ENCODE assay signal across 8 mouse cellular contexts in genomic region chr10:81328386-81328785, GRCm38 (mm10). TPM values are rescaled to one million over a fixed set of nuclear protein-coding genes. Genes with fewer than 3 reads are reported as not detected.
A peak's percentile ranks its signal among the peaks of the same experiment; 100 is the strongest.
DNase-seq lines count a peak whose midpoint lies in the region; ATAC-seq lines count a peak whose summit lies in the region.

Gene Tbxa2r (plus strand): TSS chr10:81328731.

- H3K36me3 ChIP-seq in embryonic facial prominence, embryonic 13.5 days = peaks cover 40% of the 10 kb centered on the region
- peaks cover 40% of the 10 kb centered on the region for H3K36me3 ChIP-seq in limb, embryonic 12.5 days
- peaks cover 31% of the 10 kb centered on the region for H3K36me3 ChIP-seq in midbrain, embryonic 16.5 days (ENCODE audit: control insufficient read depth, insufficient read depth, low read length)

- H3K27me3 ChIP-seq in embryonic facial prominence, embryonic 13.5 days = peaks cover 19% of the 10 kb centered on the region
- H3K27me3 ChIP-seq in limb, embryonic 12.5 days = peaks cover 24% of the 10 kb centered on the region
- H3K27me3 ChIP-seq in midbrain, embryonic 16.5 days (ENCODE audit: control insufficient read depth, insufficient read depth, low read depth, low read length) = peaks cover 16% of the 10 kb centered on the region

- WGBS in embryonic facial prominence, embryonic 13.5 days = 15% methylated on average over 10 of the region's 10 CpGs
- WGBS in limb, embryonic 12.5 days = 9% methylated on average over 10 of the region's 10 CpGs
- WGBS in midbrain, embryonic 16.5 days = 21% methylated on average over 4 of the region's 10 CpGs

- DNase-seq in embryo, embryonic 10 days (ENCODE audit: low spot score) = peak; percentile 64
- DNase-seq in embryo, embryonic 9.5 days (ENCODE audit: extremely low spot score) = no peak
- DNase-seq in cerebellum, adult 11-12 months = no peak

- H3K9me3 ChIP-seq in embryonic facial prominence, embryonic 13.5 days = no peaks in the 10 kb centered on the region
- H3K9me3 ChIP-seq in limb, embryonic 12.5 days = no peaks in the 10 kb centered on the region
- H3K9me3 ChIP-seq in midbrain, embryonic 16.5 days (replicated peaks; ENCODE audit: control insufficient read depth, low read length, poor library complexity, severe bottlenecking) = no peaks in the 10 kb centered on the region

- peak within 1 kb of the TSS; percentile 12; the same call in 1 of the 2 replicates for H3K4me3 ChIP-seq in embryonic facial prominence, embryonic 13.5 days
- no peak within 1 kb of the TSS for H3K4me3 ChIP-seq in limb, embryonic 12.5 days (replicated peaks)
- no peak within 1 kb of the TSS for H3K4me3 ChIP-seq in midbrain, embryonic 16.5 days (ENCODE audit: low read depth, low read length)

- peak within 1 kb of the TSS; percentile 91 for H3K27ac ChIP-seq in embryonic facial prominence, embryonic 13.5 days
- peak within 1 kb of the TSS; percentile 74 for H3K27ac ChIP-seq in limb, embryonic 12.5 days
- no peak within 1 kb of the TSS for H3K27ac ChIP-seq in midbrain, embryonic 16.5 days (ENCODE audit: low read length)

- H3K4me2 ChIP-seq in embryonic facial prominence, embryonic 13.5 days = peak within 1 kb of the TSS; percentile 35
- no peak within 1 kb of the TSS for H3K4me2 ChIP-seq in limb, embryonic 12.5 days
- no peak within 1 kb of the TSS for H3K4me2 ChIP-seq in midbrain, embryonic 16.5 days (ENCODE audit: low read length)

- H3K9ac ChIP-seq in embryonic facial prominence, embryonic 13.5 days = peak within 1 kb of the TSS; percentile 58
- peak within 1 kb of the TSS; percentile 24 for H3K9ac ChIP-seq in limb, embryonic 12.5 days (replicated peaks)
- 0 out of 2 replicates have a peak within 1 kb of the TSS, but pooled peaks have one; percentile 20 for H3K9ac ChIP-seq in midbrain, embryonic 16.5 days (ENCODE audit: low read depth, low read length)

- H3K4me1 ChIP-seq in embryonic facial prominence, embryonic 13.5 days = peaks cover 35% of the 10 kb centered on the region
- peaks cover 23% of the 10 kb centered on the region for H3K4me1 ChIP-seq in limb, embryonic 12.5 days (replicated peaks)
- no peaks in the 10 kb centered on the region for H3K4me1 ChIP-seq in midbrain, embryonic 16.5 days (ENCODE audit: control insufficient read depth, insufficient read depth, low read length)

- no peak for ATAC-seq in embryonic facial prominence, embryonic 13.5 days (ENCODE audit: insufficient number of reproducible peaks, insufficient read depth, low FRiP score, low TSS enrichment, low read depth)
- ATAC-seq in hematopoietic stem cell, adult 5-6 weeks (replicated peaks in 1 of 2; ENCODE audit: insufficient read depth in 1 of 2, low FRiP score in 2 of 2, low TSS enrichment in 1 of 2, low read depth in 1 of 2, poor library complexity in 2 of 2, severe bottlenecking in 2 of 2) = peak; percentile 22 to 47; a peak in 1 of 4 replicates
- ATAC-seq in limb, embryonic 12.5 days (ENCODE audit: insufficient number of reproducible peaks, insufficient read depth, low FRiP score, low TSS enrichment, low read depth) = no peak
- no peak for ATAC-seq in midbrain, embryonic 16.5 days
- no peak for ATAC-seq in monocyte, adult 5-6 weeks (replicated peaks; ENCODE audit: insufficient number of reproducible peaks, low FRiP score, low TSS enrichment, poor library complexity, severe bottlenecking)

RNA-seq across cellular contexts. Expression of gene Tbxa2r, which starts in this region (rescaled TPM):
- 7.1 and 7.3 TPM in 2 replicates for polyA plus RNA-seq in embryonic facial prominence, embryonic 13.5 days (2015; fragmentation: Nextera tagmentation; extraction: Ambion mirVana)
- total RNA-seq in hematopoietic stem cell, adult 5-6 weeks (2017) = 3.0 and 4.6 TPM in 2 replicates
- polyA plus RNA-seq in limb, embryonic 12.5 days (2016; fragmentation: Nextera tagmentation; extraction: Ambion mirVana) = 2.2 and 2.6 TPM in 2 replicates
- 4.8 and 5.2 TPM in 2 replicates for polyA plus RNA-seq in midbrain, embryonic 16.5 days (2015; fragmentation: Nextera tagmentation; extraction: Ambion mirVana)
- total RNA-seq in monocyte, adult 5-6 weeks (2017) = 0.19 TPM in 1 of 3 replicates, not detected in the others

Comparison
In these comparisons a context has a peak if more than half of its experiments do, and no peak if none do; other contexts are left out.
1. ATAC-seq: peak in hematopoietic stem cell, adult 5-6 weeks (2 of 2); none in embryonic facial prominence, embryonic 13.5 days (single experiment), limb, embryonic 12.5 days (single experiment), midbrain, embryonic 16.5 days (single experiment) and monocyte, adult 5-6 weeks (single experiment).
2. Peak in every context shown above with its lines, with median percentiles within 50 percentile points of each other: H3K9ac ChIP-seq.